Mouse (Mus musculus): ENCODE data around the gene Il9r.

Il9r gene

GRCm38 (mm10) chr11:32200075-32200601 is at the start of gene Il9r:
Il9r (minus strand) TSS chr11:32200279.
- DNase-seq (ENCODE audit: low spot score), result no peak

- DNase-seq (ENCODE audit: low spot score), result no peak
Measured at GRCm38 (mm10) chr11:32248350-32248749, 48.3 kb upstream of the Il9r start.

- no peak for DNase-seq (ENCODE audit: low spot score)
Measured at GRCm38 (mm10) chr11:32247068-32247467, 47.0 kb upstream of the Il9r start.

DNA sequence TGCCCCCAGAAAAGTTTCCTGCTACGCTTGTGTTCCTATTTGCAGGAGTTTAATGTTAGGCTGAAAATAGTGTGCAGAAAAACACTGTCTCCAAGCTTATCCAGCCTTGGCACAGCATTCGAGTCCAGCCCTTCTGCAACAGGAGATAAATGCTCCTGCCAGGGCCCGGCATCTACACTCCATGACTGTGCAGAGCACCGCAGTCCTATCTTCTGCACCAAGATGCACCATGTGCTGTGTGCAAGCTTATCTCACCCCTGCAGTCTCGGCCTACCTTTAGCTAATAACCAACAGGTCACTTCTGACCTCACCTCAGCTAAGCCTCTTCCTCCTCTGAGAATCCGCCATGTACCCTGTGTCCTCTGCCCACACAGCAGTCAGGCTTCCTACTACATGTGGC is 45.5 kb upstream of the Il9r start:
- DNase-seq (ENCODE audit: low spot score), result no peak

DNA sequence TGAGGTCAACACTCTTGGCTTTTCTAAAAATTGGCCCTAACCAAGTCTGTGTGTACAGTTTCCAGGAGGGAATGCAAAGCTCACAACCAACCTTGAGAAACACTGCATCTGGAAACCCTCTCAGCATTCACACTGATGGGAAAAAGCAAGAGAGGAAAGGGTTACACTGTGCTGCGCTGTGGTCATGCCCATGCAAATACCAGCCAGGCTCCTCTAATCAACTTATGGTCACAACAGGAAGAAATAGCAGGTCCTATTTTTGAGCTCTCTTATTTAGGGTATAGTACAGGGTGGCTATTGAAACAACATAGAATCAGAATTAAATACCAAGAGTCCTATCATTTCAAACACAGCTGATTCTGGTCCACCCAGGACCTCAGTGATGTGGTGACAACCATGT is 44.5 kb upstream of the Il9r start:
- DNase-seq (ENCODE audit: low spot score), result no peak

GRCm38 (mm10) chr11:32244064-32244463 is 44.0 kb upstream of the Il9r start:
- DNase-seq (ENCODE audit: low spot score), result no peak

DNA sequence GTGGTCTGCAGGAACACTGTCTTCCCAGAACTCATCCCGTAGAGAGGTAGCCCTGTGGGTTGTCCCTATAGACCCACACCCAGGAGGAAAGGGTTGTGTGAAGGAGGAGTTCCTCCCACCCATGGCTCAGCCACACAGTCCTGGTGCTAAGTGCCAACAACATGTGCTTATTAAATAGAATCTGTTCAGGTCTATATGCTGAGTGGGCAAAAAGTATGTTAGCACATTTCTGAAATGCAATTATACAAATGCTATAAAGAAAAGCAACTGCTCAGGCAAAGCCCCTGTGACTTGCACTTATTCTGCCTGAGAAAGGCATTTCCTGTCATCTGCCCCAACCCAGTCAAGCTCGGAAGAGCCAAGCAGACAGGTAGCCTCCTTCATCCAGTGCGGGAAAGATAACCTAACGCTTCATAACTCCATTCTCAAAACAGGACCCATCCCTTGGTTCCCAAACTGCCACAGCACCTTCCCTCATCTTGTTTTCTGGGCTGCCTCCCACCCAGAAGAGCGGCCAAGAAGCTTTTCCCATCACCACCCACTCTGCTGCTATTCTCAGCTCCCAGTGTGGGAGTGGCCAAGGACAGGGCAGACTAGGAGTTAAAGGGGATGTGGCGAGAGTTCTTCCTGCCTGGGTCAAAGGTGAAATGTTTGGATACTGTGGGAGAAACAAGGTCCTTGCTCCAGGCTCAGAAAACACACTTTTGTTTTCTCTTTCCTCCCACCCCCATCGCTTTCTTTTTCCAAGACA is 43.3 kb upstream of the Il9r start:
- no peak for DNase-seq (ENCODE audit: low spot score)

DNA sequence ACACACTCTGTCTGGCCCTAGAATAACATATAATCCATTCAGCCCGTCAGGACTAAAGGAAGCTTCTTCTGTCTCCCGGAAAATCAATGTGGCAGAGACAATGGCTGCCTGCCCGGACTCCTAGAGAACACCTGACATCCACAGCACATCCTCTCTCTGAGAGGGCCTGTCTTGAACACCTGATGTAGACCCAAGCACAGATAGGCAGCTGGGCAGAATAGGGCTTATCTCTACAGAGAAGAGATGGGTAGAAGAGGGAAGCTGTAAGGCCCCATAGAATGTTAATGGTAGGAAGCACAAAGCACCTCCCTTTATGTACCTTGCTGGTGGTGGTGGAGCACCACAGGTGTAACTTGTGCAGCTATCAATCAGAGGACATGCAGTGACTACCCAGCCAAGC is 42.1 kb upstream of the Il9r start:
- no peak for DNase-seq (ENCODE audit: low spot score)

DNA sequence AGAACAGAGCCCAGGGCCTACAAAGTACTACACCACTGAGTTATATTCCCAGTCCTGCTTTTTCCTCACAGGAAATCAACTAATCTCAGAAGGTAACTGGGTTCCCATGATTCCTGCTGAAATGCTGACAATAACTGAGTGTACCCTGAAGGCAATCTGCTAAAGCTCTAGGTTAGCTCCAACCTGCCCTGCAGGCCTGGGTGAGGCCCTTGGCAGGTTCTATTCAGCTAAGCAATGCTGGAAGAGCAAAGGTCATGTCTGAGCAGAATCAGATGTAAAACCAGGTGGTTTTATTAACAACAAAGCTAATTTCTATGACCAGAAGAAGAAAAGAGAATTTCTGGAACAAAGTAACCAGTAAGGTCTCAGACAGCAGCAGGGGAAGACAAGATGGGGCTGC is 41.3 kb upstream of the Il9r start:
- DNase-seq (ENCODE audit: low spot score), result no peak

- DNase-seq (ENCODE audit: low spot score), result no peak
Measured at GRCm38 (mm10) chr11:32238093-32238860, 38.2 kb upstream of the Il9r start.

DNA sequence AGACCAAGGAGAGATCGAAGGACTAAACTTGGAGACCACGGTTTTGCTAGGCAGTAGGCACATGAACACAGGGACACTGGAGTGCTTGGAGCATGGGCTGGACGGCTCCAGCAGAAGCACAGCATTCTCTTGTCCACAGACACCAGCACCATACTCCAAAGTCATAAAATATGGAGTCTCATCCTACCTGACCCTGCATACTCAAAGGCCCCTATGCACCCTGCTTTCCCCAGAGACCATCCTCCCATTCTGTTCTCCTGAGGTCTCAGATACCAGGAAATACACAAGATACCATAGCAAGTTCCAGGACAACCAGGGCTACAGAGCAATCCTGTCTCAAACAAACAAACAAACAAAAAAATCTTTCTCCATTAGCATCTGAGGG is 37.3 kb upstream of the Il9r start:
- DNase-seq (ENCODE audit: low spot score), result no peak

- DNase-seq (ENCODE audit: low spot score), result no peak
Measured at GRCm38 (mm10) chr11:32236712-32237410, 36.8 kb upstream of the Il9r start.

GRCm38 (mm10) chr11:32236132-32236531 is 36.1 kb upstream of the Il9r start:
- DNase-seq (ENCODE audit: low spot score), result no peak

DNA sequence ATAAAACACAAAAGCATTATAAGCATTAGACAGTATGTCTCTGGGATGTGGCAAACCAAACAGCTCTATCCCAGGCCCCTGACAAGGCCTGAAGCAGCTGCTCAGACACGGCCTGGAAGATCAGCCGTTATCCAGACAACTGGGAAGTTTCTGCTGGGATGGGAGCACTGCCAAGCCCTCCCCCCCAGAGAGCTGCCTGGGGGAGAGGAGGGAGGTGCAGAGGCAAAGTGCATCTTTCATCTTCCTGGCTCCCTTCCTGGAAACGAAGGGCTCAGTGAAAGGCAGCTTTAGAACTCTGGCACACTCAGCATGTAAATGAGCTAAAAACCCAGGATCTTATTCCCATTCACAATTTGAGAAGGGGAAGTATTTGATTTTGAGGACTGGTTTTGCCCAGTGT is 35.6 kb upstream of the Il9r start:
- DNase-seq (ENCODE audit: low spot score), result no peak

DNA sequence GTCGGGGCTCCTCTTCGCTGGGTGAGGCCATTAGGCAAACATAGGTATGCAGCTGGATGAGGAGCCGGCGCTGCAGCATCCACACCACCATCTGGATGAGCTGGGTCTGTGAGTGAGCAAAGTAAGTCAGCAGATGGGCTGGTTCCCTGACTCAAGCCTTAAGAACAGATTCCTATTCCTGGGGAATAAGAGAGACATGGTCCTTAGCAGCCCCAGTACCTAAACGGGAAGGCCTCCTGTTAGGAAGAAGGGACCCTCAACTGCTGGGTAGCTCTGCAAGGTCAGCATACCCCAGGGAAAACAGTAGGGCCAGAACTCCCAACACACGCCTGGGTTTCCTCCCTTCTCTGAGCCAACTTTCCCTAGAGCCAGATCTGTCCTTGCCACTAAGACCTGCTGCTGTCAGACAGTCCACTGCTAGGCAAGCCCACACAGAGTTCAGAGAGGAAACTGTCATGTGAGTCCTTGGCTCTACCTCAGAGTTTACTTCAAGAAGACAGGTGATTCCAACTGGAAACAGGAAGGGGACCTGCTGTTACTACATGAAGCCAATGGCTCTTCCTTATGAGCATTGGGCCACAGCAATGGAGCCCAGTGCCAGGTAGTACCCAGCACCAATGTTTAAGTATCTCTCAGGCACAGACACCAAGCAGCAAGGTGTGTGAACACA is 34.9 kb upstream of the Il9r start:
- no peak for DNase-seq (ENCODE audit: low spot score)

DNA sequence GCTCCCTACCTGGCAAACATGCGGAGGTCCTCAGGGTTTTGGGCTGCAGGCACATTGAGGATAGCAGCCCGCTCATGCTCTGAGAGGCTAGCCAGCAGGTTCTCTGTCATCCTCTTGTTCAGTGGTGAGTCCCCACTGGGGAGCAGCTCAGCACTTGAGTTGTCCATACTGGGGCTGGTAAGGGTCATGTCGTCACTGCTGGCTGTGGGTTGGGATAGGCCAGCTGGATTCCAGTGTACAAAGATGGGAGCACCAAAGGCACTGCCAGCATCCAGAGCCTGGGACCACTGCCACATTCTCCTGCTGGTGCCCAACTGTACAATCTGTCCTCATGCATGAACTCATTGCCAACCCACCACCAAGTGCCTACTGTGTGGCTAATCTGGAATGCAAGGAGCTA is 33.8 kb upstream of the Il9r start:
- DNase-seq (ENCODE audit: low spot score), result no peak

DNA sequence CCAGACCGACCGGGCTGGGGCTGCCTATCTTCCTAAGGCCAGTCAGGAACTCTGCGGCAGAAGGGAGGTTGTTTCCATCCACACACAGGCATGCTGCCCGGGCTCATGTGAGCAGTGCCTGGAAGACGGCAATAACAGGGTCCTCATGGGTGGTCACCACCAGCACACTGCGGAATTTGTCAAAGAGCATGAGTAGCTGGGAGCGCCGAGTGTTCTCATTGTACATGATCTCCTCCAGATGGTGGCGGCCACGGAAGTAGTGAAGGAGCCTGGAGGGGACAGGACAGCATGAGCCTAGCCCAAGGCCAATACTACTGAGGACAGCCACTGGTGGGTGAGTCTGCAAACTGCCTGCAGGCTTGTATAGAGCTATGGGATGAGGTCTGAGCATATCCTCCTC is 32.8 kb upstream of the Il9r start:
- DNase-seq (ENCODE audit: low spot score), result no peak

DNA sequence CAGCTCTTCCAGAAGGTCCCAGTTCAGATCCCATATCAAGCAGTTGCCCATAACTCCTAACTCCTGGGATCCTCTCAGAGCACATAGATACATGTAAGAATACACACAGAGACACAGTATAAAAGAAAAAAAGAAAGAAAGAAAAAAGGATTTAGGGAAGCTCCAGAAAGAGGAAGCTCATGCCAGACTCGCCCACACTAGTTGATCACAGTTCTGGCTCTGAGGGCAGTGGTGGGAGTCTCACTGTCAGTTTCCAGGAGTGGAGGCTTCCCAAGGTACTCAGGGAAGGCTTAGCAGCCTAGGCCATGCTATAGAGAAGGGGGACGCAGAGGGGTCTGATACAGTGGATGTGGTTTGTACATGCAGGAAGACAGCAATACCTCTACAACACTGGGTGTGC is 31.0 kb upstream of the Il9r start:
- no peak for DNase-seq (ENCODE audit: low spot score)

DNA sequence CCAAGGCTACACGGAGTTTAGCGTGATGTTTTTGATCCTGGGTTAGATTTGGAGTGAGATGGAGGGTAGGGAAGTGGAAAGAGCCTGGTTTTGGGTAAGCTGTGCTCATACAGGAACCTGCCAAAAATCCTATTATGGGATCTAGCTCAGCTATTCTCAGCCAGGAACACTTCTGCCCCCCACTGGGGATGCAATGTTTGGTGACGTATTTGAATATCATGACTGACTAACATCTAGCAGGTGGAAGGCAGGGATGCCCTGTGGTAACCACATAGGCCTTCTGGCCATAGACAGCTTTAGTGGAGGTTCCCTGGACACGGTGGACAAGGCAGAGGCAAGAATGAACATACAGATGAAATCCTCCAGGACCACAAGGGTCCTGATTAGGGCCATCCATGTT is 30.1 kb upstream of the Il9r start:
- no peak for DNase-seq (ENCODE audit: low spot score)

- no peak for DNase-seq (ENCODE audit: low spot score)
Measured at GRCm38 (mm10) chr11:32228292-32228845, 28.3 kb upstream of the Il9r start.

- DNase-seq (ENCODE audit: low spot score), result no peak
Measured at GRCm38 (mm10) chr11:32227555-32227954, 27.5 kb upstream of the Il9r start.

- no peak for DNase-seq (ENCODE audit: low spot score)
Measured at GRCm38 (mm10) chr11:32227041-32227440, 27.0 kb upstream of the Il9r start.
